Mouse (Mus musculus) forebrain, embryonic 15.5 days (tissue): ENCODE results near the gene Clstn2. TPM values are rescaled to one million over a fixed set of nuclear protein-coding genes. Genes with fewer than 3 reads are reported as not detected.

Experiments used
- ATAC-seq: fragments of 200-750 bp; cut with Nextera tagmentation; replicated peaks from 2 replicates; pipeline ENCODE4 v1.8.0; 2017; ENCODE audit warnings: mild to moderate bottlenecking, moderate TSS enrichment, moderate library complexity
- H3K27ac ChIP-seq: fragments of 300-500 bp; sonication (generic); replicated peaks from 2 replicates; pipeline ENCODE4 v1.5.1; 2015; ENCODE audit warnings: mild to moderate bottlenecking, inconsistent platforms
- H3K27me3 ChIP-seq: fragments of 300-500 bp; sonication (generic); 2 replicates; pipeline ENCODE4 v1.6.1; 2015; ENCODE audit warnings: inconsistent platforms
- H3K36me3 ChIP-seq: fragments of 300-500 bp; sonication (generic); 2 replicates; pipeline ENCODE4 v1.6.1; 2015; ENCODE audit warnings: mild to moderate bottlenecking, inconsistent platforms
- H3K4me1 ChIP-seq: fragments of 300-500 bp; sonication (generic); 2 replicates; pipeline ENCODE4 v1.6.1; 2015; ENCODE audit warnings: inconsistent platforms
- H3K4me2 ChIP-seq: fragments of 300-500 bp; sonication (generic); replicated peaks from 2 replicates; pipeline ENCODE4 v1.6.1; 2015; ENCODE audit warnings: mild to moderate bottlenecking, inconsistent platforms
- H3K4me3 ChIP-seq: fragments of 300-500 bp; sonication (generic); 2 replicates; pipeline ENCODE4 v1.5.1; 2015; ENCODE audit warnings: mild to moderate bottlenecking, inconsistent platforms
- H3K9ac ChIP-seq: fragments of 300-500 bp; sonication (generic); replicated peaks from 2 replicates; pipeline ENCODE4 v1.6.1; 2015; ENCODE audit warnings: mild to moderate bottlenecking, inconsistent platforms
- H3K9me3 ChIP-seq: fragments of 300-500 bp; sonication (generic); 2 replicates; pipeline ENCODE4 v1.6.1; 2016; ENCODE audit warnings: inconsistent platforms
- WGBS: fragments of 180-500 bp; shearing (Covaris S2); methylation state at CpG from one replicate; pipeline ENCODE4 v1.1.7; 2015; ENCODE audit warnings: mixed read lengths; 5-methylcytosine and 5-hydroxymethylcytosine counted together
- polyA plus RNA-seq: library from polyadenylated mRNA; unstranded; fragments of >200 nt; fragmentation: Nextera tagmentation; extraction: Ambion mirVana; gene quantifications from 2 replicates; pipeline ENCODE4 v1.2.1, GENCODE M21; 2015

Gene Clstn2
- polyA plus RNA-seq, 1 experiment from 2014 or later: 19.1 TPM

DNA sequence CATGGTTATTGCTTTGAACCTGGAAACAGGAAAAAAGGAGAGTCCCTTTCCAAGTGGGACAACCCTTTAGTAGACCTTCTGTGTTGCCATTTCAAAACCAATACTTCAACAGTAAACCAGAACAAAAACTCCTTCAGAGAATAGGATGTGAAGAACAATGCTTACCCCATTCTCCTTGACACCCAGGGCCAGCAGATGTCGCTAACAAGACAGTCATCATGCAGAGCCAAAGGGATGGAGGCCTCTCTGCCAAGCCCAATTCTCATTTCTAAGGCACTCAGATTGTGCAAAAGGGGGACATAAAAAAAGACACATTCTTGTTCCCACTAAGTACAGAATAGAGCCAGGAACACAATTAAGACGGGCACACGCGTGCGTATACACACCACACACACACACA is 16.4 kb downstream of the Clstn2 start:
- H3K9ac ChIP-seq: no peak overlapping the region
- ATAC-seq: no peak
- WGBS: 63% methylated on average over 5 of the region's 5 CpGs
- no peaks in the 10 kb centered on the region for H3K27me3 ChIP-seq
- H3K9me3 ChIP-seq: no peaks in the 10 kb centered on the region
- no peak overlapping the region for H3K4me2 ChIP-seq
- H3K4me3 ChIP-seq: no peak overlapping the region
- no peaks in the 10 kb centered on the region for H3K36me3 ChIP-seq
- peaks cover 8% of the 10 kb centered on the region for H3K4me1 ChIP-seq
- 0 out of 2 replicates have a peak overlapping the region, but pooled peaks have one; percentile 15 for H3K27ac ChIP-seq

DNA sequence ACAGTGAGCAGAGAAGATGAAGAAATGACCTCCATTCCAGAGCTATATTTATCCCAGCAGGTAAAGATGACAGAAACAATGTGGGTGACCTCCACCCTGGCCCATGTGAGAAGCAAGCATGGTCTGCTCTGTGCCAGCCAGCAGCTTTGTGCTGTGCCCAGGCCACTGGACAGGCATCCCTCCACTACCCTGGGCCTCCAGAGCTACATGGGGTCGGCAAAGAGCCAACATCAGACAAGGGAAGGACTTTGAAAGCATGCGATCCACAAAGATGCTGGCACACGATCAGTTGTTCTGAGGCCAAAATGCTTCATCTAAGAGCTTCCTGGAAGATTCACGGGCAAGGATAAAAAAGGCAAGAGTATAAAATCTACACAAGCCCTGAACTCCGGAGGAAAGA is 36.6 kb downstream of the Clstn2 start:
- Histone ChIP-seq H3K4me3 (no peak overlapping the region), H3K27ac (no peak overlapping the region), H3K27me3 (no peaks in the 10 kb centered on the region), H3K4me2 (no peak overlapping the region), H3K9ac (no peak overlapping the region), H3K4me1 (peaks cover 19% of the 10 kb centered on the region), H3K36me3 (no peaks in the 10 kb centered on the region), H3K9me3 (no peaks in the 10 kb centered on the region)
- no peak for ATAC-seq
- WGBS: 59% methylated on average over 5 of the region's 5 CpGs

DNA sequence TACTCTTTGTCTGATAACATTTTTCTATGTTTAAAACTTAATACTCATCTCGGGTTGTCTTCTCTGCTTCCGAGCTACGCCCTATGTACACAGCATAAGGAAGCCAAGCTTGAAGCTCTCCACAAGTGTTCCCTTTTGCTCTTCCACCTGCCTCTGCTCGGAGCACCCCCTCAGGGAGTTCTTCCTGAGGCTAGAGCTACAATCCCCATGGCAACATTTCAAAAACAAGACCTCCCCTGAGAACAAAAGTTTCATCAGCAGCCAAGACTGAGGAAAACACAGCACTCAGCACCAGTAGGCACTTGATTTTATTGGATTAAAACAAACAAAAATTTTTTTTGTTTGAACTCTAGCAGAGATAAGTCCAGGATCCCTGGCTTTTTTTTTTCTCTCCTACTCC is 37.3 kb downstream of the Clstn2 start:
- H3K9me3 ChIP-seq: no peaks in the 10 kb centered on the region
- 68% methylated on average over 4 of the region's 4 CpGs for WGBS
- H3K4me3 ChIP-seq: no peak overlapping the region
- H3K4me2 ChIP-seq: no peak overlapping the region
- H3K36me3 ChIP-seq: no peaks in the 10 kb centered on the region
- ATAC-seq: no peak
- H3K9ac ChIP-seq: no peak overlapping the region
- peaks cover 19% of the 10 kb centered on the region for H3K4me1 ChIP-seq
- no peak overlapping the region for H3K27ac ChIP-seq
- no peaks in the 10 kb centered on the region for H3K27me3 ChIP-seq

DNA sequence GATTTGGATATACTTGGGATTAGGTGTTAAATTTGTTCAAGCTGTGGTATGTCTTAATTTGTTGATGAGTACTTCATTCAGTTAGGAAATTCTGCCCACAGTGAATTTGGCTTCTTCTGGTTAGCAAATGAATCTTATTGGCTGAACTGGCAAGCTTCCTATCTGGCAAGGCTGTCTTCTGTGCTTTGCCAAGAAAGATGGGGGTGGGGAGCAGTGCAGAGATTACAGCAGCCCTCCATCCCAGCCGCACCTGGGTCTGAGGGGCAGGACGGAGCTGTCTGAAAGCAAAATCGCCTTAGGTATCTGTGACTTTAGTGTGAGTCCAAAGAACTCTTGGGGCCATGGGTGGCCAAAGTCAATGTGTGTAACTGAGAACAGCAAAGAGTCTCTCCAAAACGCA is 40.9 kb downstream of the Clstn2 start:
- no peaks in the 10 kb centered on the region for H3K36me3 ChIP-seq
- peak overlapping the region; percentile 48; the same call in 1 of the 2 replicates for H3K27ac ChIP-seq
- no peaks in the 10 kb centered on the region for H3K27me3 ChIP-seq
- H3K9ac ChIP-seq: no peak overlapping the region
- no peak overlapping the region for H3K4me2 ChIP-seq
- 19% methylated on average over 4 of the region's 4 CpGs for WGBS
- no peaks in the 10 kb centered on the region for H3K9me3 ChIP-seq
- H3K4me1 ChIP-seq: peaks cover 19% of the 10 kb centered on the region
- no peak overlapping the region for H3K4me3 ChIP-seq
- no peak for ATAC-seq

DNA sequence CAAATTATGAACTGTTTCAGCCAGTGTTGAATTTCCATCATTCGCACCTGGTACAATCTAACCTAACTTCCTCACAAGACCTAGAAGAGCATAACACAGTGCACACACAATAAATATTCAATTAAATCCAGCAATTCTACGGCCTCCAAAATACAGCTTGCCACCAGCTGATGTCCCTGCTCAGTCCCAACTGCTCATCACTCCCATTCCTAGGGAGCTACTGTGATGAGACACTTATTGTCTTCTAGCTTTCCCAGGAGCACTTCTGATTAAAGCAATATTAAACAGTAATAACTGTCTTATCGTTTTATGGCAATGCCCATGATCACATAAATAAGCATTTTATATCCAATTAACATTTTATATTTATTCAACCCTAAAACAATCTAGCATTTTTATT is 55.6 kb downstream of the Clstn2 start:
- Histone ChIP-seq H3K4me3 (no peak overlapping the region), H3K27me3 (no peaks in the 10 kb centered on the region), H3K4me1 (0 out of 2 replicates have a peak, but pooled peaks cover 7% of the 10 kb centered on the region), H3K9ac (no peak overlapping the region), H3K9me3 (no peaks in the 10 kb centered on the region), H3K4me2 (no peak overlapping the region), H3K36me3 (no peaks in the 10 kb centered on the region), H3K27ac (no peak overlapping the region)
- 79% methylated on average over 3 of the region's 3 CpGs for WGBS
- no peak for ATAC-seq

DNA sequence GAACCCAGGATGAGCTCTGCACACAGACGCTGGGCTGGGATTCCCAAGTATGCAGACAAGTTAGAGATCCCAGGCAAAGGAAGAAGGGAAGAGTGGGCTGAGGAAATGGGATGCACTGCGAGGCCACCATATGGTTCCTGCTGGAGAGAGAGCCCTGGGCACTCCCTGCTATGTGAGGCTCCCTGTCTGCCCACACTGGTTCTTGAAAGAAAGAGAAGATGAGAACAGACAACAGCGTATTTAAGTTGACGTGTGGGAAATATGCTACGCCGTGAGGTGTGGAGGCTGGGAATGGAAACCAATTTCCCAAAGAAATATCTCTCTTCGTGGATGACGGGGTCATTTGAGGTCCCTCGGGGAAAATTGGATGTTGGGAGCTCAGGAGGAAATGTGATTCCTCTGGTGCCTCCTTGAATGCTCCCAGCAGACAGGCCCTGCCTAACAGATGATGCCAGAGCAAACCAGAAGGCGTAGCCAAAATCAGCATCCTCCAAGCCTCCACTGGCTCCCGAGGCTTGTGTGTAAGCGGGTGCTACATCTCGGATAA is 58.1 kb downstream of the Clstn2 start:
- no peak for ATAC-seq
- Histone ChIP-seq H3K9ac (no peak overlapping the region), H3K27me3 (no peaks in the 10 kb centered on the region)

DNA sequence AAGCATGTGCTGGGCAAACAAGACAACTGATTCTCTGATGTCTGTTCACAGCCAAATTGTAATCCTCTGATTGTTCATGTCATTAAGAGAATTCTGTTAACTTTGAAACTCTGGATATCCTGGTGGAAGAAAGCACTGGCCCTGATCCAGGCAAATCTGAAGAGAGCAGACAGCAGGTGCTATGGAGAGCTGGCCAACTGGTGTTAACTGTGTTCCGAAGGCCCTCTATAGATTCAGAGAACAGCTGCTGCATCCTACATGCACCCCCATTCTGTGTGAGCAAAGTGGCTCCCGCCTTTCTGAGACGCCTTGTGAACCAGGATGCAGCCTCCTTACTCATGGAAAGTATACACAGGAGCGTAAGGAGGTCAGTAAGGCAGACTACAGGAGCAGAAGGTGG is 66.3 kb downstream of the Clstn2 start:
- no peaks in the 10 kb centered on the region for H3K27me3 ChIP-seq
- no peak overlapping the region for H3K4me3 ChIP-seq
- H3K36me3 ChIP-seq: no peaks in the 10 kb centered on the region
- H3K9ac ChIP-seq: no peak overlapping the region
- no peaks in the 10 kb centered on the region for H3K9me3 ChIP-seq
- H3K4me1 ChIP-seq: peaks cover 8% of the 10 kb centered on the region; the same call in 1 of the 2 replicates
- peak overlapping the region; percentile 52 for H3K27ac ChIP-seq
- peak; percentile 63; the same call in 1 of the 2 replicates for ATAC-seq
- 31% methylated on average over 4 of the region's 4 CpGs for WGBS
- no peak overlapping the region for H3K4me2 ChIP-seq

More for the DNA sequence above, 58.1 kb downstream of the Clstn2 start:
- H3K4me1 ChIP-seq: 0 out of 2 replicates have a peak, but pooled peaks cover 7% of the 10 kb centered on the region
- H3K4me3 ChIP-seq: no peak overlapping the region
- H3K9me3 ChIP-seq: no peaks in the 10 kb centered on the region
- no peak overlapping the region for H3K4me2 ChIP-seq
- no peaks in the 10 kb centered on the region for H3K36me3 ChIP-seq
- H3K27ac ChIP-seq: no peak overlapping the region
- WGBS: 84% methylated on average over 13 of the region's 13 CpGs

DNA sequence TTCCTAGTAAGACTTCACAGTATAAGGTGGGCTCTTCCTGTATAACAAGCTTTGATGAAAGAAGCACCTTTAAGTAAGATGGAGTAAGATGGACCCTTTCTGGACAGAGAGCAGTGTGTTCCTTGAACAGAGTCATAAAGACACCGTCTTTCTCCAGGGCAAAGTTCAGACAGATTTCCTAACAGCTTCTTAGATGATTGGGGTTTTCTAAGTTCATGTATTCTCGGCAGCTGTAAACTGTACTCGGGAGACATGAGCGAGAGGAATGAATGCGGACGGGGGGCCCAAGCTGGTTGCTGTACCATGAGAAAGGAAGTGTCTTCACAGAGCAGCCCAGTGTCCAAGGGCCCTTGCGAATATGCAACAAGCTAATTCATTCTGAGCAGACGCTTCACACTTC is 75.5 kb downstream of the Clstn2 start:
- H3K27ac ChIP-seq: no peak overlapping the region
- H3K4me3 ChIP-seq: no peak overlapping the region
- H3K27me3 ChIP-seq: no peaks in the 10 kb centered on the region
- peaks cover 12% of the 10 kb centered on the region for H3K4me1 ChIP-seq
- no peak overlapping the region for H3K9ac ChIP-seq
- WGBS: 89% methylated on average over 8 of the region's 8 CpGs
- ATAC-seq: no peak
- no peaks in the 10 kb centered on the region for H3K36me3 ChIP-seq
- H3K4me2 ChIP-seq: no peak overlapping the region
- H3K9me3 ChIP-seq: no peaks in the 10 kb centered on the region

DNA sequence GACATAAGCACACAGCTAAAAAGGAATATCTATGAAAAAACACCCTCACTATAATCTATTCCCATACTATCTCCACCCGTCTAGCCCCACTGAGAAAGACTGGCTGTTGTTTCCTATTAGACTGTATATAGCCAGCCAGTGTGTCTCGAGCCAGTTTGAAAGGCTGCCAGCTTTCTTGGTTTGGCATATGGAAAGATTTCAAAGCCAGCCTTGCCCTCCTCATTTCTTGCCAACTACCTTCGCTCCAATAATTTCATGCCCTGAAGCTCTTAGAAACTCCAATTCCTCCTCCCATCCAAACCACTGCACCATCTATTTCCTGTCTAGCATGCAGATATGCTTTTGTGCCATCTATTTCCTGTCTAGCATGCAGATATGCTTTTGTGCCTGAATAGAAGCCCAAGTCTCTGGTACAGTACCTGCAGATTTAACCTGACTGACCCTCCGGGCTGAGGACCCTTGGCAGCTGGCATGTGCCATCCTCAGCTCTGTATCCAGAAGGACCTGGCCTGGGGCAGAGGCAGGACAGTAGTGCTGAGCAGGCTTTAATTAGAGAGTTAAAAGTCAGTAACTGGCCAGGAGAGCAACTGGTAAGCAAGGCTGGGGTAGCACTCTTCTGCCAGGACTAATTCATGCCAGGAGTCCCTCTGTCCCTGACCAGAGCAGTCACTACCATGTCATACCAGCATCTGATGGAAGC is 76.4 kb downstream of the Clstn2 start:
- peak; percentile 81 for ATAC-seq
- peak overlapping the region; percentile 76 for H3K27ac ChIP-seq
- no peak overlapping the region for H3K4me3 ChIP-seq
- WGBS: 53% methylated on average over 4 of the region's 4 CpGs
- no peaks in the 10 kb centered on the region for H3K27me3 ChIP-seq
- H3K9me3 ChIP-seq: no peaks in the 10 kb centered on the region
- no peaks in the 10 kb centered on the region for H3K36me3 ChIP-seq
- H3K9ac ChIP-seq: no peak overlapping the region
- peaks cover 12% of the 10 kb centered on the region for H3K4me1 ChIP-seq
- H3K4me2 ChIP-seq: no peak overlapping the region

DNA sequence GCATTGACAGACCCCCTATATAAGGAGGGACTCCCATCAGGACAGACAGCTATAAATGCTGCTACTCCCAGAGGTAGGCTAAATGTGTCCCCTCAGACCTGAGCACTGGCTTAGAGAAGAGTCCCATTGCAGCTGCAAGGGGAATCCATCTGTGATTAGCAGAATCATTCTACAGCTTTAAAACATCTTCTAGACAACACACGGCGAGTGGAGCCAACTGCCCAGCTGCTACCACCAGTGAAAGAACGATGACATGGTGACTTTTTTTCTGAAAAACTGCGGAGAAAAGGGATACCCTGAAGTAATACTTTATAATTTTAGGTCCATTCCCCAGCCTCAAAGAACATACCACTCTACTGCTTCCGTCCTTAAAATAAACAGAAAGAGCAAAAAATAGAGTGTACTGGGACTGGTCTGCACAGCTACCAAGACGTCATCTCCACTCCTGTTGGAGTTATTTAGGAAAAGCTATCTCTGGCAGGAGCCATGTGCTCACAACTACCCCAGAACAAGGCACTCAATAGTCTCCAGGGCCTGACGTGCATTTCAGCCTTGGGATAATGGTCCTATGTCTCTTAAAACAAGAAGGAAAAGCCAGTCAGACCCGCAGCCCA is 79.1 kb downstream of the Clstn2 start:
- no peak for ATAC-seq
- WGBS: 88% methylated on average over 8 of the region's 8 CpGs

DNA sequence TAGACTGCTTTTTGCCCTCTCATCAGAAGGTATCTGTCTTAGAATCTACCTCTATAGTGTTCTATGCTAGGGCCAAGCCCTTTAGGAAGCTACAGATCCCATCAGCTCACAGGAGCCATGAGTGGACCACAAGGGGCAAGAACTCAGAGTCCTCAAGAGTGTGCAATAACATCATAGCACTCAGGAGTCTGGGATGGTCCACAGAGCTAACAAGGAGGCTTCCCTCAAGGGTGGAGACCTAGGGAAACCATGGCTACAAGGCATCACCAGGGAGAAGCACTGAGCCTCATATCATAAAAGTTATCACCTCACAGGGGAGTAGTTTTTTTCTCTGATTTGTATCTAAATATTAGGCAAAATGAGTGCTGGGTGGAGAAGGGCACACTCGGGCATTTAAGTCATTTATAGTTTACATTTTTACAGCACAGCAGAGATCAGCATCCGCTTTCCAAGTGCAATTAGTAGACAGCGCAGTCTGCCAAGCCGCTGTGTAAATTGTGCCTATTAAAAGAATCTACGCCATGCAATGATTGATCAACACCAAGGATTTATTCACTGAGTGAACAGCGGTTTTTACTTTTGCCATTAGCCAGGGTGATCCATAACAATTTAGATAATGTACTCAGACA is 82.5 kb downstream of the Clstn2 start:
- no peaks in the 10 kb centered on the region for H3K36me3 ChIP-seq
- H3K4me3 ChIP-seq: no peak overlapping the region
- H3K9ac ChIP-seq: no peak overlapping the region
- no peak overlapping the region for H3K4me2 ChIP-seq
- 70% methylated on average over 6 of the region's 6 CpGs for WGBS
- H3K27ac ChIP-seq: no peak overlapping the region
- no peaks in the 10 kb centered on the region for H3K9me3 ChIP-seq
- no peaks in the 10 kb centered on the region for H3K27me3 ChIP-seq
- ATAC-seq: no peak
- no peaks in the 10 kb centered on the region for H3K4me1 ChIP-seq

More for the DNA sequence above, 79.1 kb downstream of the Clstn2 start:
- no peak overlapping the region for H3K4me3 ChIP-seq
- no peaks in the 10 kb centered on the region for H3K36me3 ChIP-seq
- H3K4me1 ChIP-seq: peaks cover 12% of the 10 kb centered on the region
- no peak overlapping the region for H3K27ac ChIP-seq
- no peaks in the 10 kb centered on the region for H3K9me3 ChIP-seq
- no peaks in the 10 kb centered on the region for H3K27me3 ChIP-seq
- no peak overlapping the region for H3K4me2 ChIP-seq
- H3K9ac ChIP-seq: no peak overlapping the region

DNA sequence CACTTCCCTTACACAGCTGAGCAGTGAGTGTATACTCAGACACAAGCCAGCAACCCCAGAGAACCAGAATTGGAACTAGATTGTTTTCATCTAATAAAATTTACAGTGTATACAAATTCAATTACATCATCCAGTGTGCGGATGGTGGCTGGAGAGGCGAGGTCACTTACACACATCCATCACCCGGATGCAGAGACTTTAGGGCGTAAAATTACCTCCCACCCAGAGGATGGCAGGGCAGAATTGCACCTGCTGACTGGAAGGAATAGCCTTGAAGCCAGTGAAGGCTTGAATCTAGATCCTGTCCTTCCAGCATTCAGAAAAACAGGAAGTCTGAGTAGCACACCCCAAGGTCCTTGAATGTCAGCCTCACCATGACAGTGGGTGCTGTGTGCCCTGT is 113.7 kb downstream of the Clstn2 start:
- 91% methylated on average over 4 of the region's 4 CpGs for WGBS
- no peaks in the 10 kb centered on the region for H3K9me3 ChIP-seq
- no peak for ATAC-seq
- no peaks in the 10 kb centered on the region for H3K36me3 ChIP-seq
- H3K4me3 ChIP-seq: no peak overlapping the region
- no peaks in the 10 kb centered on the region for H3K27me3 ChIP-seq
- no peaks in the 10 kb centered on the region for H3K4me1 ChIP-seq
- no peak overlapping the region for H3K4me2 ChIP-seq
- no peak overlapping the region for H3K9ac ChIP-seq
- no peak overlapping the region for H3K27ac ChIP-seq
